Mouse (Mus musculus): ENCODE measurements around the gene Ccdc66. TPM values are rescaled to one million over a fixed set of nuclear protein-coding genes. Genes with fewer than 3 reads are reported as not detected.

Ccdc66 gene
- total RNA-seq (2023), result 1 to 10 TPM; 3.4 to 4.2 TPM

GRCm38 (mm10) chr14:27507894-27508643 is at the start of gene Ccdc66:
Gene Ccdc66 (minus strand): TSS chr14:27508460.

Other genes starting within 250 kb of the Ccdc66 start
- gene Fam208a, start 79.6 kb downstream of the Ccdc66 start, total RNA-seq (2023), result 10 to 100 TPM; 13.5 to 14.9 TPM
- gene Erc2, start 114.0 kb upstream of the Ccdc66 start, total RNA-seq (2023), result 1 to 10 TPM; 3.6 to 5.7 TPM